Mouse (Mus musculus): Measurements from ENCODE around the gene Larp6.

Larp6 gene

DNA sequence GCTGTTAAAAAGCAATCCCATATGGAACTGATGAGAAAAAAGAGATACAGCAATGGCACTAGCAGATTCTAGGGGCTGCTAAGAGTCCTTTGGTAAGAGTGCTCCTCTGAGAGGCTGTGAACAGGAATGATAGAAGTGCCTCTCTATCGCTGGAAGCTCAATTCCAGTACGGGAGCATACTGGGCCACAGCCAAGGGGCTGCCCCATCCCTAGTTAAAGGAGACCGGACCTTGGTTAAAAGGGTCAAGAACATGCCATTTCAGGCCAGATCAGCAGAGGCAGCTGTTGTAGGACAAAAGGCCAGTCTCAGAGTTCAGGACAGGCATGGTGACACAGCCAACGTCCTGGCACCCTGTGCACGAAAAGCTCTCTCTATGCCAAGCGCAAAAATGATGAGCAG lies 1.4 kb downstream of the Larp6 start:
- in situ Hi-C loops (cut with MboI, MseI): loop anchor here (10.0 kb wide), 1 partner anchor 489 kb away; no protein-coding TSS in a partner anchor

DNA sequence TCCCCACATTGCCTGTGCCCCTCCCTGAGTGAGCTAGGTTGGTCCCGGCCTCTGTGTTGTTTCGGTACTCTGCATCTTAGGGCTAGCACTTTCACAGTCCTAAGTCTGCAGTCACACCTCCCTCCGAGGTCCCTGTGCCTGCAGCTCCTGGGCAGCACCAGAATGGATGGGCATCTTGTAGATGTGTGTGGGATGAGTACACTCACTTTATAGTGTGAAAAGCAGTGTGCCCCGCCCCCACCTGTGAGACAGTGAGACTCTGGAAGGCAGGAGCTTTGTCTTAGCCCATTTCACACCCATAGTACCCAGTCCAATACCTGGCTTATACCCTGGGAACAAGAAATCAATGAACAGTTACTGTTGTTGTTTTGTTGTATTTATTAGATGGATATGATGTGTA lies 2.5 kb downstream of the Larp6 start:
- in situ Hi-C loops (cut with MboI, MseI): loop anchor here (10.0 kb wide), 1 partner anchor 490 kb away; no protein-coding TSS in a partner anchor

DNA sequence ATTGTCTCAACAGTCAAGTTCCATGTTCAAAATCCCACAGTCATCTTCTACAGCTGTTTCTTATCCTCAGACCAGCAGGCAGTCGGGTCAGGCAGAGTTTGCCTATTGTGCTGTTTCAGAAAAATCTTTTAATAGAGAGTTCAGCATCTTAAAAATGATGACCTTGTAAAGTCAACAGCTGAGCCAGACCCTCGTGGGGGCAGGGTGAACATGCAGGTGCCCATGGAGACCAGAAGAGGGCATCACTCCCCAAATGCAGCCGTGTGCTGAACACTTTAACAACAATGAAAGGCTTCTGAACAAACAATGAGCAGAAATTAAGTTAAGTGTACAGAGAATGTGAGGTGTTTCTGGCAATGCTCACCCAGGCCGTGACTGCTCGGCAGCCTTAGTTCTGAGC lies 3.0 kb downstream of the Larp6 start:
- in situ Hi-C loops (cut with MboI, MseI): loop anchor here (10.0 kb wide), 1 partner anchor 491 kb away; no protein-coding TSS in a partner anchor

GRCm38 (mm10) chr9:60718284-60718683 lies 5.5 kb downstream of the Larp6 start:
- in situ Hi-C loops (cut with MboI, MseI): loop anchor here (10.0 kb wide), 1 partner anchor 493 kb away; no protein-coding TSS in a partner anchor

- in situ Hi-C loops (cut with MboI, MseI): loop anchor here (10.0 kb wide), 1 partner anchor 495 kb away; no protein-coding TSS in a partner anchor
Observed at GRCm38 (mm10) chr9:60719687-60720086, 6.9 kb downstream of the Larp6 start.

- in situ Hi-C loops (cut with MboI, MseI): no loop called here
Observed at GRCm38 (mm10) chr9:60724968-60725367, 12.2 kb downstream of the Larp6 start.

DNA sequence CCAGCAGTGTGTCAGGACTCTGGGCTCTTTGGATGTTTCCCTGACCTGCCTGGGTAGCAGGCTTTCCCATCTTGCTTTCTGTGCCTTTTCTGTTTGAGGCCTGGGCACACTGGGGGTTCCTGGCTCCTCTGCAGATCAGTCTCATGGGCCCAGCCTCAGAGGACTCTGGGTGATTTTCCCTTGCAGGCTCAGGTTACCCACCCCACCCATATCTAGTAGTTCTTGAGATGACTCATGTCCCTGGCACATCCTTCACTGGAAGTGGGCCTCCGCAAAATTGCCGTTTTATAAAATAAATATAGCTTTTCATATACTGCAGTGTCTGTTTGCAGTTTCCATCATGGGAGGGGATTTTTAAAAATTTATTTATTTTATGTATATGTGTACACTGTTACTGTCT lies 21.5 kb downstream of the Larp6 start:
- in situ Hi-C loops (cut with MboI, MseI): no loop called here

GRCm38 (mm10) chr9:60739126-60739525 lies 26.3 kb downstream of the Larp6 start:
- in situ Hi-C loops (cut with MboI, MseI): no loop called here

DNA sequence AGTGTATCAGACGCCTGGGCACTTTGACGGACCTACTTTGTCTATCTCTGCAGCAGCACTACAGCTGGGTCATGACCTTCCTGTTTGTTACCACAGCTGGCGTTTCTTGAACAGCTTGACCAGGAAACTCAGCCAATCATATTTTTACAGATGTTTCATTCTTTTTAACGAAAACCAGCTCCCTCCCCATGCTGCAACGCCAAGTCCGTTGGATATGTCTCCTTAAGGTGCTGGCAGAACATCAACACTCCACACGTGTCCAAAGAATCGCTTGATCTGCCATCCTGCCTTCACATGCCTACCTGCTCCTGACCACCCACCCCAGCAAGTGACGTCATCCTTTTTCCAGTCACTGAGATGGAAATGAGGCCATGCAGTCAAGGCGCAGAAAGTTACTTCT lies 28.6 kb downstream of the Larp6 start:
- in situ Hi-C loops (cut with MboI, MseI): no loop called here

GRCm38 (mm10) chr9:60742516-60742915 lies 29.7 kb downstream of the Larp6 start:
- in situ Hi-C loops (cut with MboI, MseI): no loop called here

- in situ Hi-C loops (cut with MboI, MseI): no loop called here
Observed at GRCm38 (mm10) chr9:60743180-60743900, 30.6 kb downstream of the Larp6 start.

GRCm38 (mm10) chr9:60744171-60744969 lies 31.6 kb downstream of the Larp6 start:
- in situ Hi-C loops (cut with MboI, MseI): no loop called here

- in situ Hi-C loops (cut with MboI, MseI): no loop called here
Observed at GRCm38 (mm10) chr9:60744971-60745370, 32.2 kb downstream of the Larp6 start.

DNA sequence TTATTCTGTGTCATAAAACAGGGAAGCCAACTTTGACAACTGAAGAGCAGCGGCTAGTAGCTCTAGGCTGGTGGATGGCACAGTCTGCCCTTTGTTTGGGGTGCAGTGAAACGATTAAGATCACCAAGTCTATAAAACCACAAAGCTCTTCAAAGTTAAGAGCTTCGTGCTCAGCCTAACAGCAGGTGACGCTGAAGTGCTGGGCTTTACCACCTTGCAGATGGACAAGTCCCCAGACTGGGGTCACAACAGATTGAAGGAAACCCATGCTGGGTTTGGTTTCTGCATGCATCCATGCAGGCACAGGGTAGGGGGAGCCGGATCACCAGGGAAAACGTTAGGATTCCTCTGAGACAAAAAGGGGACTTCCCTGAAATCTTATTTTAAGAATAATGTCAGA lies 33.8 kb downstream of the Larp6 start:
- in situ Hi-C loops (cut with MboI, MseI): no loop called here

DNA sequence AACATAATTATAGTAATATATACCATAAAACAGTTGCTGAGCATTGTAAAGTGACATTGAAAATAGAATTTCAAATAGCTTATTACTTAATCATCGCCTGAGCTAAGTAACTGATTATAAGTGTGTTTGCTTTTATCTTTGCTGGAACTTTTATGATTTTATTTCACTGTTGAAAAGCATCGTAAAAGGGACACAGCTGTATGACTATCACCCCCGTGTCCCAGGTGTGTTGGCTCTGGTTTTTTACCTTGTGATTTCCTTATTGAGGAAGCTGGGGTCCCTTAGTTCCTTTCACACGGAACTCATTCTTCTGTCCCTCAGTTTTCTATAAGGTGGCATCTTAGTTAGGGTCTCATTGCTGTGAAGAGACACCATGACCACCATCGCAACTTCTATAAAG lies 34.9 kb downstream of the Larp6 start:
- in situ Hi-C loops (cut with MboI, MseI): no loop called here

- in situ Hi-C loops (cut with MboI, MseI): no loop called here
Observed at GRCm38 (mm10) chr9:60748191-60748590, 35.4 kb downstream of the Larp6 start.

GRCm38 (mm10) chr9:60749105-60749504 lies 36.3 kb downstream of the Larp6 start:
- in situ Hi-C loops (cut with MboI, MseI): no loop called here

DNA sequence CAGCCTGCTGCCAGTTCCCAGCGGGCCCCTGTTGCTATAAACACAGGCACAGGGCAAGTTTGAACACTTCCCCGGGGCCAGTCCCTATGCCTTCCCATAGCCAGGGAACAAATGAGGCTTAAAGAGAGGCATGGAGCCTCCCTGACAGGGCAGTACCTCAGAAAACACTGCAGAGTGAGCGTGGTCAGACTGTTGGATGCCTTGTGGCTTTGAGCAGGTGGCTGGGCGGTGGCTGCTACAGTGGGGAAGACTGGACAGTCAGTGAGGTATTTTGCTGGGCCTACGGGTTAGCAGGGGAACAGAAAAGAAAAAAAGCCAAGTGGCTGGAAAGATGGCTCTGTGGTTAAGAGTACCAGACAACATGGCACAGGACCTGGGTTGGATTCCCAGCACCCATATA lies 38.3 kb downstream of the Larp6 start:
- in situ Hi-C loops (cut with MboI, MseI): loop anchor here (10.0 kb wide), 1 partner anchor 104 kb away; no protein-coding TSS in a partner anchor

GRCm38 (mm10) chr9:60751971-60752370 lies 39.2 kb downstream of the Larp6 start:
- in situ Hi-C loops (cut with MboI, MseI): loop anchor here (10.0 kb wide), 1 partner anchor 103 kb away; no protein-coding TSS in a partner anchor

- in situ Hi-C loops (cut with MboI, MseI): loop anchor here (10.0 kb wide), 1 partner anchor 102 kb away; no protein-coding TSS in a partner anchor
Observed at GRCm38 (mm10) chr9:60752636-60753035, 39.8 kb downstream of the Larp6 start.

- in situ Hi-C loops (cut with MboI, MseI): loop anchor here (10.0 kb wide), 1 partner anchor 99 kb away; no protein-coding TSS in a partner anchor
Observed at GRCm38 (mm10) chr9:60756258-60756657, 43.5 kb downstream of the Larp6 start.
